Mouse (Mus musculus): ENCODE data around the gene Emcn. TPM values are rescaled to one million over a fixed set of nuclear protein-coding genes. Genes with fewer than 3 reads are reported as not detected.

Gene Emcn
- 23.3 and 24.5 TPM in 2 replicates for polyA plus RNA-seq (2014; fragmentation: Nextera tagmentation; extraction: Ambion mirVana)

DNA sequence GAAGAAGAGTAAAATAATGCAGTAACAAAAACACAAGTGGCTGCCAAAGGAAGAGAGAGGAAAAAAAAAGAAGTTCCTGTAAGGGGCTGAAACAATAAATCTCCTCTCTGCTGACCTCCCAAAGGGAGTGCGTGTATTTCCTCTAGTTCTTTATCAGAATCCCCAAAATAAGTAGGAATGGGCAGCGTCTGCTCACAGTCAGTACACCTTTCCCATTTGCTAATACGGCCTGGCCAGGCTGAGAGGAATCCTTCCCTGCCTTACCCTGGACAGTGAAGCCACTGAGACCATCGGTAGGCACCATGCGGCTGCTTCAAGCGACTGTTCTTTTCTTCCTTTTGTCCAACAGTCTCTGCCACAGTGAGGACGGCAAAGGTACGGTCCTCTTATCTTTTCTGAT lies at the start of gene Emcn:
Gene Emcn (plus strand): TSS at position 130 of the 400 bp plus-strand sequence.
- WGBS, result 60% methylated on average over 8 of the region's 8 CpGs
- Histone ChIP-seq H3K27ac (ENCODE audit: low read length) (no peak within 1 kb of the TSS), H3K4me1 (ENCODE audit: control insufficient read depth, insufficient read depth, low read length) (no peaks in the 10 kb centered on the region), H3K4me2 (replicated peaks; ENCODE audit: low read depth, low read length) (no peak within 1 kb of the TSS), H3K9me3 (ENCODE audit: control insufficient read depth, low read depth, low read length) (no peaks in the 10 kb centered on the region), H3K4me3 (ENCODE audit: low read depth, low read length) (no peak within 1 kb of the TSS), H3K36me3 (ENCODE audit: control insufficient read depth, insufficient read depth, low read length) (no peaks in the 10 kb centered on the region), H3K9ac (replicated peaks; ENCODE audit: low read depth, low read length) (no peak within 1 kb of the TSS), H3K27me3 (ENCODE audit: control insufficient read depth, insufficient read depth, low read length) (no peaks in the 10 kb centered on the region)
- no peak for ATAC-seq (ENCODE audit: insufficient number of reproducible peaks, insufficient read depth, low FRiP score, low read depth)

DNA sequence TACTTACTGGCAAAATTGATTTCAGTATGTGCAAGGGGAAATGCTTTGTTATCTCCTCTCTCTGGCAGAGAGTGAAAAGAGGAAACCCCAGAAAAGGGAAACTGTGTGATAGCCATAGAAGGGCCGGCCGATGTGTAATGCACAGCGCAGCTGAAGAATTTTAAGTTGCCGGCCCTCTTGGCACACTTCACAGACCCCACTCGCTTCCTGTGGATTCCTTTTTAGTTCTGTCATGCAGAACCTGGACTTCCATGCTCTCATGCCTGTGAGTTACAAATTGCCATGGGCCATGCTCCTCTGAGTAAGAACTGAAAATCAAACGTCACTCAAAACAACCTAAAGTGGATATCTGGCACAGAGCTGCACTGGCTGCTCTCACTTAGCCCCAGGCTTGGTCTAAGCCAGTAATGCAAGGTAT lies 47.7 kb upstream of the Emcn start:
- Histone ChIP-seq H3K4me2 (replicated peaks; ENCODE audit: low read depth, low read length) (no peak overlapping the region), H3K27me3 (ENCODE audit: control insufficient read depth, insufficient read depth, low read length) (no peaks in the 10 kb centered on the region), H3K9ac (replicated peaks; ENCODE audit: low read depth, low read length) (no peak overlapping the region), H3K27ac (ENCODE audit: low read length) (no peak overlapping the region), H3K4me1 (ENCODE audit: control insufficient read depth, insufficient read depth, low read length) (no peaks in the 10 kb centered on the region), H3K4me3 (ENCODE audit: low read depth, low read length) (no peak overlapping the region), H3K9me3 (ENCODE audit: control insufficient read depth, low read depth, low read length) (no peaks in the 10 kb centered on the region), H3K36me3 (ENCODE audit: control insufficient read depth, insufficient read depth, low read length) (no peaks in the 10 kb centered on the region)
- no peak; the same call in 1 of the 2 replicates for ATAC-seq (ENCODE audit: insufficient number of reproducible peaks, insufficient read depth, low FRiP score, low read depth)
- 41% methylated on average over 6 of the region's 6 CpGs for WGBS

DNA sequence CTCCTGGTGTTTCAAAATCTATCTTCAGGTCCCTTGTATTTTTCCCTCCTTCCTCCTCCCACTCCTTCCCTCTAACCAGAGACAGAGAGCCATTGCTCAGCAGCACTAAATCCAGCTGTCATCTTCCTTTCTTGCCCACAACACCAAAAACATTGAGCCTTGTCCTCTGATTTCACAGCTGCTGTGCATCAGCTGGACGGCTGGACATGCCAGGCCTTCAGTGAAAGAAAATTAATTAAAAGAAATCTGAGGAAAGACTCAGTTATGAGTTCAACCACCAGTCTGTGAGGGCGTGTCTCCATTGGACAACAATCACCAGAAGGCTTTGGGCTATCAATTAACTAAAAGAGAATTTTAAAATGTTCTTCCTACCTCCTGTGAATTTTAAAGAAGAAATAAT lies 42.6 kb upstream of the Emcn start:
- Histone ChIP-seq H3K36me3 (ENCODE audit: control insufficient read depth, insufficient read depth, low read length) (no peaks in the 10 kb centered on the region), H3K9me3 (ENCODE audit: control insufficient read depth, low read depth, low read length) (no peaks in the 10 kb centered on the region), H3K4me3 (ENCODE audit: low read depth, low read length) (no peak overlapping the region), H3K27ac (ENCODE audit: low read length) (no peak overlapping the region), H3K9ac (replicated peaks; ENCODE audit: low read depth, low read length) (no peak overlapping the region), H3K27me3 (ENCODE audit: control insufficient read depth, insufficient read depth, low read length) (no peaks in the 10 kb centered on the region), H3K4me2 (replicated peaks; ENCODE audit: low read depth, low read length) (no peak overlapping the region), H3K4me1 (ENCODE audit: control insufficient read depth, insufficient read depth, low read length) (no peaks in the 10 kb centered on the region)
- ATAC-seq (ENCODE audit: insufficient number of reproducible peaks, insufficient read depth, low FRiP score, low read depth), result no peak
- WGBS, result 41% methylated on average over 2 of the region's 2 CpGs

DNA sequence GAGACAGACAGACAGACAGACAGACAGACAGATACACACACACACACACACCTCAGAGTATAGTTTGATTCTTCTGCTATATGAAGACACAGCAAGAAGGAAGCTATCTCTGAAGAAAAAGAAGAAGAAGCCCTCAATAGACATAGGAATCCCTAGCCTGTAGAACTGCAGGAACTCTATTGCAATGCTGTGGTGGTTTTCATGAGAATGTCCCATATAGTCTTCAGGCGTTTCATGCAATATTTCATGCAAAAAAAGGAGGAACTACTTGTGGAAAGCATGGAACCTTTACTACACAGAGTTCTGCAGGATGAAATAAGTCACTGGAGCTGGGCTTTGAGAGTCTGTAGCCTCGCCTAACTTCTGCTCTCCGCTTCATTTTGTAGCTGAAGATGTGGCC lies 40.7 kb upstream of the Emcn start:
- no peak overlapping the region for H3K4me3 ChIP-seq (ENCODE audit: low read depth, low read length)
- ATAC-seq (ENCODE audit: insufficient number of reproducible peaks, insufficient read depth, low FRiP score, low read depth), result no peak
- 79% methylated on average over 3 of the region's 3 CpGs for WGBS

DNA sequence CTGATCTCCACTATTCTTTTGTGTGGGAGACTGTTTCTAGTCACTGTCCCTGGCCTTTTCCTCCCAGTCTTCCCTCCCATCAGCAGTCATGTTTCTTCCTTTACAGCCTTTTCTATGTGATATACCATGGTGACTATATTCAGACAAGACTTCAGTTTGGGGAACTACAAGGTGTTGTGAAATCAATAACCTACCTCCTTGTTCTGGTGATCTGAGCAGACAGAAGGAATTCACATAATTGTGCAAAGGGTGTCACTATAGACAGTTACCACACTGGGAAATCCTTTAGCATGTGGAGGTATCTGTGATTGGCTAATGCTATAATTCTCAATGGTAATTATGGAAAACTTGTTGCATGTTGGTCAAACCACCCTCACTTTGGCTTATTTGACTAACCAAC lies 39.7 kb upstream of the Emcn start:
- Histone ChIP-seq H3K9me3 (ENCODE audit: control insufficient read depth, low read depth, low read length) (no peaks in the 10 kb centered on the region), H3K27me3 (ENCODE audit: control insufficient read depth, insufficient read depth, low read length) (no peaks in the 10 kb centered on the region), H3K27ac (ENCODE audit: low read length) (no peak overlapping the region), H3K36me3 (ENCODE audit: control insufficient read depth, insufficient read depth, low read length) (no peaks in the 10 kb centered on the region), H3K9ac (replicated peaks; ENCODE audit: low read depth, low read length) (no peak overlapping the region), H3K4me2 (replicated peaks; ENCODE audit: low read depth, low read length) (no peak overlapping the region), H3K4me1 (ENCODE audit: control insufficient read depth, insufficient read depth, low read length) (no peaks in the 10 kb centered on the region), H3K4me3 (ENCODE audit: low read depth, low read length) (no peak overlapping the region)
- ATAC-seq (ENCODE audit: insufficient number of reproducible peaks, insufficient read depth, low FRiP score, low read depth), result no peak

More for the DNA sequence above, 40.7 kb upstream of the Emcn start:
- Histone ChIP-seq H3K27ac (ENCODE audit: low read length) (no peak overlapping the region), H3K4me2 (replicated peaks; ENCODE audit: low read depth, low read length) (no peak overlapping the region), H3K9ac (replicated peaks; ENCODE audit: low read depth, low read length) (no peak overlapping the region), H3K4me1 (ENCODE audit: control insufficient read depth, insufficient read depth, low read length) (no peaks in the 10 kb centered on the region), H3K9me3 (ENCODE audit: control insufficient read depth, low read depth, low read length) (no peaks in the 10 kb centered on the region), H3K36me3 (ENCODE audit: control insufficient read depth, insufficient read depth, low read length) (no peaks in the 10 kb centered on the region), H3K27me3 (ENCODE audit: control insufficient read depth, insufficient read depth, low read length) (no peaks in the 10 kb centered on the region)

DNA sequence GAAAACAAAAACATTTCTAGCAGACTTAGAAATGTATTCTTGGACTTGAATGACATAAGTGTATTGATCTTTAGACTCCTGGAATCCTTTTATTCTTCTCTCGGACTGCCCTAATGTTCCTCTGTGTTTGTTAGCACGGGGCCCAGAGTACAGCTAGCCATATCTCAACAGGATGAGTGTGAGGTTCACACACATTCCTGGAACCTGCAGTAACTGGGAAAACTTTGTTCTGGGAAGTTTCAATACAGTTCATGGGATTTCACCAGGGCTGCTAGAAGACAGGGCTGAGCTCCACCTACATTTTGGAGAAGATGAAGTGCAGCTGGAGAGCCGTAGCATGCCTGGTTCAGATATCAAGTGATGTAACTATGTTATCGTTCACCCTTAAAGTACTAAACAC lies 38.1 kb upstream of the Emcn start:
- Histone ChIP-seq H3K9me3 (ENCODE audit: control insufficient read depth, low read depth, low read length) (no peaks in the 10 kb centered on the region), H3K4me2 (replicated peaks; ENCODE audit: low read depth, low read length) (no peak overlapping the region), H3K9ac (replicated peaks; ENCODE audit: low read depth, low read length) (no peak overlapping the region), H3K4me1 (ENCODE audit: control insufficient read depth, insufficient read depth, low read length) (no peaks in the 10 kb centered on the region), H3K36me3 (ENCODE audit: control insufficient read depth, insufficient read depth, low read length) (no peaks in the 10 kb centered on the region), H3K27ac (ENCODE audit: low read length) (no peak overlapping the region), H3K4me3 (ENCODE audit: low read depth, low read length) (no peak overlapping the region), H3K27me3 (ENCODE audit: control insufficient read depth, insufficient read depth, low read length) (no peaks in the 10 kb centered on the region)
- ATAC-seq (ENCODE audit: insufficient number of reproducible peaks, insufficient read depth, low FRiP score, low read depth), result no peak
- 43% methylated on average over 4 of the region's 4 CpGs for WGBS

DNA sequence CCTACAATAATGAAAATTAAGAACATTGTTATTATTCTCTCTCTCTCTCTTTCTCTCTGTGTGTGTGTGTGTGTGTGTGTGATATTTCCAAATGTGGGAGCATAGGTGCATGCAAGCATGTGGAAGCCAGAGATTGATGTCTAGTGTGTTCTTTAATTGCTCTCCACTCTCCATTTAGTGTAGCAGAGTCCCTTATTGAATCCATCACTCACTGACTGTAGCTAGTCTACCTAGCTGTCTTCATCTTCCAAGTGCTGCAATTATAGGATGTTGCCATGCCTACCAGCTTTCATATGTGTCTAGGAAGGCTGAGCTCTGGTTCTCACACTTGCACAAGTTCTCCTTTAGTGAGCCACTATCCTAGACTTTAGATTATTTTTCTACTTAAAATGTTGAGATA lies 30.9 kb upstream of the Emcn start:
- ATAC-seq (ENCODE audit: insufficient number of reproducible peaks, insufficient read depth, low FRiP score, low read depth), result no peak
- no peaks in the 10 kb centered on the region for H3K4me1 ChIP-seq (ENCODE audit: control insufficient read depth, insufficient read depth, low read length)
- no peaks in the 10 kb centered on the region for H3K9me3 ChIP-seq (ENCODE audit: control insufficient read depth, low read depth, low read length)
- no peaks in the 10 kb centered on the region for H3K36me3 ChIP-seq (ENCODE audit: control insufficient read depth, insufficient read depth, low read length)
- no peaks in the 10 kb centered on the region for H3K27me3 ChIP-seq (ENCODE audit: control insufficient read depth, insufficient read depth, low read length)
- H3K27ac ChIP-seq (ENCODE audit: low read length), result no peak overlapping the region
- H3K4me2 ChIP-seq (replicated peaks; ENCODE audit: low read depth, low read length), result no peak overlapping the region
- no peak overlapping the region for H3K4me3 ChIP-seq (ENCODE audit: low read depth, low read length)
- no peak overlapping the region for H3K9ac ChIP-seq (replicated peaks; ENCODE audit: low read depth, low read length)

DNA sequence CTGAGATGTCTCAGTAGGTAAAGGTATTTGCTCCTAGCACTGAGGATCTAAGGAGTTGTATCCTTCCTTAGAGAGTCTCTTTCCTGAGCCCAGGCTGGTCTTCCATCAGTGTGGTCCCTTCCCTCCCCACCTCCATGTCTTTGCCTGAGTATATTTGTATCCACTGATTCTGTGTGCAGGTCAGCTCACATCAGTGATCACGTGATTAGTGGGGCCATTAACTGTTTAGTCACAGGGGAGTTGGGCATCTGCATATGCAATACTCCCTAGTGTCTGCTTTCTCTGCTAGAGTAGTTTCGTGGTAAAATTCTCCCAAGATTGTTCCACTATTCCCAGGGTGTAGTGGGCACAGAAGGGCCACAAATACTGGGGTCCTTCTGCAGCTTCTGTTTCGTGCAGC lies 28.3 kb upstream of the Emcn start:
- Histone ChIP-seq H3K4me3 (ENCODE audit: low read depth, low read length) (no peak overlapping the region), H3K27me3 (ENCODE audit: control insufficient read depth, insufficient read depth, low read length) (no peaks in the 10 kb centered on the region), H3K4me2 (replicated peaks; ENCODE audit: low read depth, low read length) (no peak overlapping the region), H3K9me3 (ENCODE audit: control insufficient read depth, low read depth, low read length) (no peaks in the 10 kb centered on the region), H3K36me3 (ENCODE audit: control insufficient read depth, insufficient read depth, low read length) (no peaks in the 10 kb centered on the region), H3K27ac (ENCODE audit: low read length) (no peak overlapping the region), H3K9ac (replicated peaks; ENCODE audit: low read depth, low read length) (no peak overlapping the region), H3K4me1 (ENCODE audit: control insufficient read depth, insufficient read depth, low read length) (no peaks in the 10 kb centered on the region)
- 72% methylated on average over 3 of the region's 3 CpGs for WGBS
- no peak for ATAC-seq (ENCODE audit: insufficient number of reproducible peaks, insufficient read depth, low FRiP score, low read depth)

DNA sequence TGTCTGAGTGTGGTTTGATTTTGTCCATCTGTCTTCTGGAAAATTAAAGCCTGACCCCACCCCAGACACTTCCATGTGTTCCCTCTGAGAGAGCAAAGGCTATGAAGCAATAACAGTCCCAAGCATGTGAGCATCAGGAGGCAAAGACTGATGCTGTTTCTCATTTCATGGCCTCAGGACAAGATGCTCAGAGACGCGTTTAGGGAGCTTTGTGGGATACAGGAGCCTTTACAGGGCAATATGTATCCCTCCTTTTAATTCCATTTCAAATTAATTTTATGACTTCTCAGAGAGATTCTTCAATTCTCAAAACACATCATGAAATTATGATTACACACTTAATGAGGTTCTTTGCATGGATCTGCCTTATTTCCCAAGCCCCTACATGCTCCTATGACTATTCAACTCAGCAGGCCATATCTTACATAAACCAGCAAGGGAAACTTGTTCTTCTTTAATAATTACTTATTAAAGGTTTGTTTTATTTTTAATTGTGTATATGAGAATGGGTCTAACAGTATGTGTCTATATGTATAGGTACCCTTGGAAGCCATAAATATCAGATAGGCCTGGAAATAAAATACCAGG lies 27.0 kb upstream of the Emcn start:
- H3K36me3 ChIP-seq (ENCODE audit: control insufficient read depth, insufficient read depth, low read length), result no peaks in the 10 kb centered on the region
- no peaks in the 10 kb centered on the region for H3K27me3 ChIP-seq (ENCODE audit: control insufficient read depth, insufficient read depth, low read length)
- no peaks in the 10 kb centered on the region for H3K9me3 ChIP-seq (ENCODE audit: control insufficient read depth, low read depth, low read length)
- no peak for ATAC-seq (ENCODE audit: insufficient number of reproducible peaks, insufficient read depth, low FRiP score, low read depth)
- WGBS, result 84% methylated on average over 2 of the region's 2 CpGs
- no peak overlapping the region for H3K4me2 ChIP-seq (replicated peaks; ENCODE audit: low read depth, low read length)
- no peak overlapping the region for H3K27ac ChIP-seq (ENCODE audit: low read length)
- H3K9ac ChIP-seq (replicated peaks; ENCODE audit: low read depth, low read length), result no peak overlapping the region
- no peaks in the 10 kb centered on the region for H3K4me1 ChIP-seq (ENCODE audit: control insufficient read depth, insufficient read depth, low read length)
- H3K4me3 ChIP-seq (ENCODE audit: low read depth, low read length), result no peak overlapping the region
